8 mouse cellular contexts compared by ENCODE assay signal in the genomic region with DNA sequence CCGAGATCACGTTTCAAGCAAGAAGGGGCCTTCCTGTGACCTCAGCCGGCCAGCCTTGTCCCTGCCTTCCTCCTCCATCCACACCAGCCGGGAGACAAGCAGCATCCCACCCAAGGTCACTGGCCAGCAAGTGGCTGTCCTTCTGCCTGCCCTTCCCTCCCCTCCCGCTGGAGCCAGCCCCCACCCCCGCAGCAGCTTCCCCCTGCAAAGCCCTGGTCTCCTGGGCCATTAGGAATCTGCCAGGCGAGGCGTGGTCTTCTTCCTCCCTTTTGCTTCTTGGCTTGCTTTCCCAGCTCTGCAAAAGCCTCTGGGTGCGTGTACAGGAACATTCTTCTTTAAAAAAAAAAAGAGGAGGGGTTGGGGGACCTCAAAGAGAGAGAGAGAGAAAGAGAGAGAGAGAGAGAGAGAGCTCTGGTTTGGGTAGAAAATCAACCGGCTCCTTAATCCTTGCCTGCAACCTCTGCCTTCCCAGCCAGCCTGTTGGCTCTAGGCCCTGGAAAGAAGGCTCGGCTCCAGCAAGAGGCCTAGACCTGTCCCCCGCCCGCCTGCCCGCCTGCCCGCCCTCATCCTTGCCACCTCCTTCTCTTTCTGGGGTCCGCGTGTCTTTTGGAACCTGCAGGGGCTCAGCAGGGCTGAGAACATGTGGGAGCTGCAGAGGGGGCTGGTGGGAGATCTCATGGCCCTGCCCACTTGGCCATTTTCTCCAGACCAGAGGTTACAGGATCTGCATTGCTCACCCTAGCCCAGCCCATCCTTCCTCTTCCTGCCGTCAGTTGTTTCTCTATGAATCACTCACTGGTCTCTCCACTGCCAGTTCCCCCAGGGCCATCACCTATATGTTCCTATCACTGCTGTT. TPM values are rescaled to one million over a fixed set of nuclear protein-coding genes. Genes with fewer than 3 reads are reported as not detected.
DNase-seq lines count a peak whose midpoint lies in the region; ATAC-seq and TF ChIP-seq lines count a peak whose summit lies in the region.

No protein-coding gene starts in this region.

- no peaks in the 10 kb centered on the region for H3K79me2 ChIP-seq in C2C12 (ENCODE audit: control insufficient read depth, insufficient read depth)

- no peaks in the 10 kb centered on the region for H3K36me3 ChIP-seq in C2C12 (ENCODE audit: control insufficient read depth, insufficient read depth)
- H3K36me3 ChIP-seq in forebrain, embryonic 10.5 days (replicated peaks) = no peaks in the 10 kb centered on the region
- no peaks in the 10 kb centered on the region for H3K36me3 ChIP-seq in splenic B cell, adult 2 months (ENCODE audit: control insufficient read depth, insufficient read depth, low read length, poor library complexity, severe bottlenecking)

- H3K27me3 ChIP-seq in C2C12 (ENCODE audit: control insufficient read depth, insufficient read depth, insufficient read length) = no peaks in the 10 kb centered on the region
- H3K27me3 ChIP-seq in forebrain, embryonic 10.5 days (ENCODE audit: poor library complexity, severe bottlenecking) = no peaks in the 10 kb centered on the region
- H3K27me3 ChIP-seq in splenic B cell, adult 2 months (ENCODE audit: control insufficient read depth, insufficient read depth, low read length, poor library complexity, severe bottlenecking) = no peaks in the 10 kb centered on the region

- no peak for TF ChIP-seq CTCF in C2C12 (IDR thresholded peaks at IDR 0.05; ENCODE audit: control insufficient read depth, insufficient read depth, insufficient read length)
- no peak for TF ChIP-seq CTCF in bone marrow macrophage, adult 2 months (IDR thresholded peaks at IDR 0.05; ENCODE audit: low read depth, low read length)

- H3K79me3 ChIP-seq in C2C12 (ENCODE audit: low read depth) = no peaks in the 10 kb centered on the region

- H3ac ChIP-seq in C2C12 (ENCODE audit: control insufficient read depth, insufficient read length, low read depth) = peak overlapping the region; percentile 19

- DNase-seq in forebrain, embryonic 10.5 days (ENCODE audit: extremely low spot score, low spot score) = no peak
- DNase-seq in heart, postnatal 10 days = peak; percentile 89 to 90
- DNase-seq in kidney, postnatal 36 days = peak; percentile 80 to 84
- peak; percentile 41 for DNase-seq in splenic B cell, adult 2 months (ENCODE audit: low read depth, low spot score)

- 32% methylated on average over 18 of the region's 18 CpGs for whole genome bisulfite sequencing in forebrain, embryonic 10.5 days

- H3K27ac ChIP-seq in bone marrow macrophage, adult 2 months (ENCODE audit: insufficient read depth, low read depth, low read length) = peak overlapping the region; percentile 88
- H3K27ac ChIP-seq in forebrain, embryonic 10.5 days = peak overlapping the region; percentile 88

- intact Hi-C loops in heart, postnatal 10 days (cut with DNase I) = no loop called here

- peaks cover 10% of the 10 kb centered on the region for H3K4me1 ChIP-seq in bone marrow macrophage, adult 2 months (ENCODE audit: control insufficient read depth, insufficient read depth, low read length)
- H3K4me1 ChIP-seq in forebrain, embryonic 10.5 days = peaks cover 60% of the 10 kb centered on the region

- H3K4me3 ChIP-seq in C2C12 (ENCODE audit: insufficient read depth, poor library complexity, severe bottlenecking) = peak overlapping the region; percentile 2
- peak overlapping the region; percentile 47 for H3K4me3 ChIP-seq in bone marrow macrophage, adult 2 months (ENCODE audit: insufficient read depth, low read length)
- peak overlapping the region; percentile 6 for H3K4me3 ChIP-seq in forebrain, embryonic 10.5 days

- no peaks in the 10 kb centered on the region for H3K9me3 ChIP-seq in forebrain, embryonic 10.5 days

- no peak for TF ChIP-seq POLR2A in bone marrow macrophage, adult 2 months (IDR thresholded peaks at IDR 0.05; ENCODE audit: borderline replicate concordance, low read depth, low read length)

- peak; percentile 91 for ATAC-seq in megakaryocyte, adult 5-6 weeks (ENCODE audit: poor library complexity, severe bottlenecking)
- ATAC-seq in frontal cortex, adult (ENCODE audit: low TSS enrichment) = no peak

TF ChIP-seq in C2C12, 6 proteins besides CTCF, POLR2A, EP300 and RAD21:
- TF ChIP-seq MYOG (IDR thresholded peaks at IDR 0.05; ENCODE audit: control insufficient read depth, extremely low read depth, insufficient read length) (no peak), CEBPB (IDR thresholded peaks at IDR 0.05; ENCODE audit: low read depth) (no peak), USF1 (IDR thresholded peaks at IDR 0.05; ENCODE audit: low read depth) (no peak), MYOD1 (IDR thresholded peaks at IDR 0.05; ENCODE audit: control insufficient read depth, insufficient read length, low read depth) (no peak), FOSL1 (IDR thresholded peaks at IDR 0.05; ENCODE audit: insufficient read depth, low read length, poor library complexity, severe bottlenecking) (no peak), MAX (IDR thresholded peaks at IDR 0.05) (no peak)

RNA-seq across cellular contexts. Expression of gene Wasf2, which starts 12.5 kb away (rescaled TPM):
- 52.1 TPM for polyA plus RNA-seq in C2C12 (2012; fragmentation: generic; extraction: Trizol)
- 133 and 150 TPM in 2 replicates for polyA plus RNA-seq in bone marrow macrophage, adult 2 months (2012; ENCODE audit: insufficient read depth, insufficient read length, missing spikeins)
- polyA plus RNA-seq in forebrain, embryonic 10.5 days (2016; fragmentation: Nextera tagmentation; extraction: Ambion mirVana) = 47.4 and 49.1 TPM in 2 replicates
- total RNA-seq in heart, postnatal 10 days (2021) = 100 to 1,000 TPM; 134 to 164 TPM
- 226 and 236 TPM in 2 replicates for total RNA-seq in megakaryocyte, adult 5-6 weeks (2015)
- total RNA-seq in megakaryocyte, adult 5-6 weeks (2017) = 56.9 and 75.4 TPM in 2 replicates
